Comparison of ENCODE assay signal across 8 mouse cellular contexts in the genomic region with DNA sequence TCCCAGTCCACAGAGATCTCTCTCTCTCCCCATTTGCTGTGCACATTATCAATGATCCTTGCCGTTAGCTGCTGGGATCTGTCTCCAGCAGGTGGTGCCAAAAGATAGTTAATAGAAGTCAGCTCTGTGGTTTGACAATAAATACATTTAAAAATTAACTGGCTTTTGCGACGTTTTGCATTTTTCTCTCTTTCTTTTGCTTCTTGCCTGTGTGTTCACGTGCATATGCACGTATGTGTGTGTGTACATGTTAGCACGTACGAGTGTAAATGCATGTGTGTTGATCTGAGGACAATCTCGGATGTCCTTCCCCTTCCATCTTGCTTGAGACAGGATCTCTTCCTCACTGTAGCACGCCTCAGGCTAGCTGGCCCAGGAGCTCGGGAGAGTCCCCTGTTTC. TPM values are rescaled to one million over a fixed set of nuclear protein-coding genes. Genes with fewer than 3 reads are reported as not detected.
DNase-seq lines count a peak whose midpoint lies in the region; ATAC-seq and TF ChIP-seq lines count a peak whose summit lies in the region.

No protein-coding gene starts in this region.

- no peak overlapping the region for H3K9ac ChIP-seq in heart, adult 2 months (ENCODE audit: low read depth, low read length)
- H3K9ac ChIP-seq in heart, embryonic 11.5 days (ENCODE audit: low read depth, low read length), result no peak overlapping the region

- no peak for TF ChIP-seq EP300 in heart, adult 2 months (IDR thresholded peaks at IDR 0.05; ENCODE audit: insufficient read depth, low read depth, low read length)

- WGBS in heart, adult 2 months, result 37% methylated on average over 10 of the region's 10 CpGs
- 43% methylated on average over 10 of the region's 10 CpGs for WGBS in heart, embryonic 11.5 days (ENCODE audit: insufficient replicate concordance)

- TF ChIP-seq POLR2A in heart, adult 2 months (IDR thresholded peaks at IDR 0.05; ENCODE audit: insufficient read depth, low read depth, low read length), result no peak
- TF ChIP-seq POLR2A in myocyte (IDR thresholded peaks at IDR 0.05; ENCODE audit: insufficient read length, low read depth), result no peak

- H3K79me2 ChIP-seq in heart, adult 2 months (replicated peaks; ENCODE audit: control insufficient read depth, insufficient read depth, low read length), result no peaks in the 10 kb centered on the region
- no peaks in the 10 kb centered on the region for H3K79me2 ChIP-seq in myocyte (ENCODE audit: control insufficient read depth, insufficient read depth)

- H3K4me1 ChIP-seq in heart, adult 2 months (ENCODE audit: control insufficient read depth, insufficient read depth, low read length), result no peaks in the 10 kb centered on the region
- no peaks in the 10 kb centered on the region for H3K4me1 ChIP-seq in heart, embryonic 11.5 days (ENCODE audit: control insufficient read depth, insufficient read depth, low read length)

- H3K27ac ChIP-seq in heart, adult 2 months, result no peak overlapping the region
- H3K27ac ChIP-seq in heart, embryonic 11.5 days (ENCODE audit: low read depth, low read length), result no peak overlapping the region

- no peak overlapping the region for H3ac ChIP-seq in myocyte (ENCODE audit: control insufficient read depth, insufficient read length)

- TF ChIP-seq CTCF in heart, adult 2 months (IDR thresholded peaks at IDR 0.05), result peak; percentile 84

- ATAC-seq in heart, embryonic 11.5 days (replicated peaks; ENCODE audit: insufficient number of reproducible peaks, low FRiP score, low TSS enrichment), result no peak

- H3K27me3 ChIP-seq in heart, adult 2 months (ENCODE audit: control insufficient read depth, insufficient read depth, low read length), result no peaks in the 10 kb centered on the region
- no peaks in the 10 kb centered on the region for H3K27me3 ChIP-seq in heart, embryonic 11.5 days (ENCODE audit: control insufficient read depth, insufficient read depth, low read length)
- no peaks in the 10 kb centered on the region for H3K27me3 ChIP-seq in myocyte (ENCODE audit: control insufficient read depth, insufficient read depth, insufficient read length)

- no peaks in the 10 kb centered on the region for H3K36me3 ChIP-seq in heart, adult 2 months (ENCODE audit: control insufficient read depth, insufficient read depth, low read length)
- no peaks in the 10 kb centered on the region for H3K36me3 ChIP-seq in heart, embryonic 11.5 days (ENCODE audit: control insufficient read depth, insufficient read depth, low read length)
- H3K36me3 ChIP-seq in myocyte (ENCODE audit: control insufficient read depth, insufficient read depth), result no peaks in the 10 kb centered on the region

- intact Hi-C loops in heart, adult 2 months (cut with DNase I), result loop anchor here (1.0 to 2.0 kb wide), 2 partner anchors 353 to 488 kb away; no protein-coding TSS in a partner anchor
- intact Hi-C loops in heart, postnatal 14 days (cut with DNase I), result loop anchor here (1.0 kb wide), 2 partner anchors 353 to 488 kb away; no protein-coding TSS in a partner anchor

- no peak overlapping the region for H3K4me2 ChIP-seq in heart, embryonic 11.5 days
- peak overlapping the region; percentile 39 for H3K4me2 ChIP-seq in myocyte (ENCODE audit: low read depth)

- no peaks in the 10 kb centered on the region; the same call in 1 of the 2 replicates for H3K9me3 ChIP-seq in heart, embryonic 11.5 days (replicated peaks; ENCODE audit: control insufficient read depth, low read length)

- no peak overlapping the region for H3K4me3 ChIP-seq in heart, adult 2 months
- H3K4me3 ChIP-seq in heart, embryonic 11.5 days (ENCODE audit: low read depth, low read length), result no peak overlapping the region
- H3K4me3 ChIP-seq in myocyte, result no peak overlapping the region

- peak; percentile 21 to 24 for DNase-seq in heart, adult 2 months
- DNase-seq in MEL-GATA-1-ER (ENCODE audit: extremely low read depth, low read depth), result peak; percentile 37
- DNase-seq in cerebellum, postnatal 10 days, result peak; percentile 79 to 84
- DNase-seq in heart, postnatal 14 days, result peak; percentile 33 to 69
- peak; percentile 61 for DNase-seq in left cerebral cortex, adult 11 months (ENCODE audit: low spot score)
- DNase-seq in thymus, postnatal 10 days (ENCODE audit: low spot score in 2 of 2), result peak; percentile 48 to 77

TF ChIP-seq in myocyte, 11 proteins besides CTCF, POLR2A, EP300 and RAD21:
- TF ChIP-seq CEBPB (IDR thresholded peaks at IDR 0.05; ENCODE audit: insufficient read depth, poor library complexity, severe bottlenecking) (no peak), TCF12 (IDR thresholded peaks at IDR 0.05; ENCODE audit: insufficient read depth, poor library complexity, severe bottlenecking) (no peak), TCF3 (IDR thresholded peaks at IDR 0.05; ENCODE audit: insufficient read length, low read depth) (no peak), REST (IDR thresholded peaks at IDR 0.05; ENCODE audit: insufficient read depth, insufficient read length) (no peak), USF1 (IDR thresholded peaks at IDR 0.05; ENCODE audit: low read depth) (no peak), POLR2AphosphoS2 (IDR thresholded peaks at IDR 0.05; ENCODE audit: insufficient read length, low read depth) (no peak), MYOD1 (IDR thresholded peaks at IDR 0.05; ENCODE audit: control insufficient read depth in 1 of 3, insufficient read length in 2 of 3, low read depth in 2 of 3) (no peak), MAX (IDR thresholded peaks at IDR 0.05; ENCODE audit: low read depth) (no peak), MYOG (IDR thresholded peaks at IDR 0.05; ENCODE audit: control insufficient read depth in 1 of 3, insufficient read depth in 1 of 3, insufficient read length in 2 of 3, low read depth in 2 of 3) (no peak), E2F4 (IDR thresholded peaks at IDR 0.05; ENCODE audit: insufficient read depth) (no peak), SRF (IDR thresholded peaks at IDR 0.05; ENCODE audit: control insufficient read depth, insufficient read length, low read depth) (no peak)

RNA-seq across cellular contexts. Expression of a gene that starts 37.3 kb away (rescaled TPM):
- total RNA-seq in heart, adult 2 months (2021), result under 1 TPM; 0.39 to 0.47 TPM
- 0.26 and 0.47 TPM in 2 replicates for polyA plus RNA-seq in heart, adult 2 months (2012; rRNA removed)
- polyA plus RNA-seq in heart, embryonic 11.5 days (2014; fragmentation: Nextera tagmentation; extraction: Ambion mirVana), result 0.72 TPM in 1 of 2 replicates, not detected in the other
- total RNA-seq in heart, postnatal 14 days (2021), result under 1 TPM; 0.22 to 0.55 TPM
- 0.24 TPM for polyA plus RNA-seq in myocyte (2012; fragmentation: generic; extraction: Trizol)

Comparison
In these comparisons a context has a peak if more than half of its experiments do, and no peak if none do; other contexts are left out.
1. DNase-seq: peak in every context shown above with its lines; median percentile 82 in cerebellum, postnatal 10 days; 62 in thymus, postnatal 10 days; 61 in left cerebral cortex, adult 11 months; 51 in heart, postnatal 14 days; 37 in MEL-GATA-1-ER; 22 in heart, adult 2 months.